Mouse (Mus musculus) megakaryocyte, embryonic 14.5 days (primary cell): ENCODE measurements around the gene Dcaf4.

Experiments used
- FLI1 ChIP-seq: IDR thresholded peaks from 2 replicates; pipeline ENCODE4 v1.6.1; 2012; ENCODE audit warnings: low read length, inconsistent platforms, mixed read lengths
- GATA1 ChIP-seq: IDR thresholded peaks from 3 replicates; pipeline ENCODE4 v1.6.1; 2012; ENCODE audit warnings: mixed read lengths, low read length, inconsistent platforms, borderline replicate concordance

DNA sequence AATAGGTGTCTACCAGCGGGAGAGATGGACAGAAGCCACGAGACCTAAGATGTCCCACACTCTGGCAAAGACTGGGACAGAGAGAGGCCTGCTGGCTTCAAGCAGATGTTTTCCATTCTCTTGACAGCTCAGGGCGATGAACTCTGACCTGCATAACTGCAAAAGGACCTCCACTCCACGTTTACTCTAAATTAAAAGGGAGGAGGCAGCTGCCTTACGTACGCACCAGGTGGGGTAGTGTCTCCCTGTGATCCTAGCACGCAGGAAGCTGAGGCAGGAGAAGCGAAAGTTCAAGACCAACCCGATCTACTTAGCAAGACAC is 24.3 kb upstream of the Dcaf4 start:
- no peak for TF ChIP-seq GATA1
- TF ChIP-seq FLI1: no peak
